In the genomic region with DNA sequence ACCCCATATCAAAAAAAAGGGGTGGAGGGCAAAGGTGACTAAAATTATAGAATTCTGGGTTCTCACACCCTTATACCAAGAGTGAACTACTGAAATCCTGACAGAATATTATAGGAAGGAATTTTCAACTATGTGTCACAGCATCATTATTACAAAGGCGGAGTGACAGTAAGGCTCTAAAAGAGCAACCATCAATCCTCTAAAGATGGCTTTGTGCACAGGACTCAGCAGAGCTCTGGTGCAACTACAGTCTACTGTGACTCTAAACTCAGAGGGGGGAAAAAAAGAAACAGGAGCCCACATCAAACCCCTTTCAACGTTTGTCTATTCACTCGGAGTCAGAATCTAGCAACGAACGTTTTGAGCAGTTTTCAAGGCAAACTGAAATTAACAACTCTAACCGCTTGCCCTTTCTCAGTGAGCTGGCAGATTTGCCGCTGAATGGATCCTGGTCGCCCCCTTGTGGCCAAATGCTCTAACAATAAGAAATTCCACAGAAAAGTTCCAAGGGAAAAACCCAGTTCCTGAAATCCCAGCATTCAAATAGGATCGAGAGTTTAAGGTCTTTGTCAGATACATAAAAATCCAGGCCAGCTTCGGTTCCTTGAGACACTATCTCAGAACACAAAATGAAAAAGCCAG, we compare ENCODE assay signal across 8 mouse cellular contexts. TPM values are rescaled to one million over a fixed set of nuclear protein-coding genes. Genes with fewer than 3 reads are reported as not detected.
A peak's percentile ranks its signal among the peaks of the same experiment; 100 is the strongest.
DNase-seq lines count a peak whose midpoint lies in the region; TF ChIP-seq lines count a peak whose summit lies in the region.

No protein-coding gene starts in this region.

- no peaks in the 10 kb centered on the region for H3K36me3 ChIP-seq in embryonic facial prominence, embryonic 10.5 days (replicated peaks)
- H3K36me3 ChIP-seq in liver, adult 2 months (ENCODE audit: control insufficient read depth, insufficient read depth, low read length) = no peaks in the 10 kb centered on the region

- H3K79me2 ChIP-seq in liver, adult 2 months (ENCODE audit: control insufficient read depth, insufficient read depth, low read length) = no peaks in the 10 kb centered on the region

- H3K4me1 ChIP-seq in embryonic facial prominence, embryonic 10.5 days = 0 out of 2 replicates have a peak, but pooled peaks cover 4% of the 10 kb centered on the region
- no peaks in the 10 kb centered on the region for H3K4me1 ChIP-seq in liver, adult 2 months (ENCODE audit: control insufficient read depth, insufficient read depth, low read length)

- peak; percentile 77 for TF ChIP-seq CTCF in liver, adult 2 months (IDR thresholded peaks at IDR 0.05; ENCODE audit: low read depth, low read length)

- DNase-seq in 3T3-L1 (ENCODE audit: low read depth, low spot score) = peak; percentile 86
- DNase-seq in adrenal gland, adult 2 months = peak; percentile 82
- DNase-seq in embryonic facial prominence, embryonic 10.5 days (ENCODE audit: low spot score) = peak; percentile 82
- peak; percentile 18 to 61 for DNase-seq in heart, adult 9 months (ENCODE audit: low spot score in 2 of 2)
- DNase-seq in kidney, postnatal 10 days = peak; percentile 88
- DNase-seq in liver, adult 2 months (ENCODE audit: extremely low read depth, low read depth, low spot score) = peak; percentile 35
- peak; percentile 84 for DNase-seq in neural tube, embryonic 10.5 days (ENCODE audit: extremely low spot score, low spot score)
- DNase-seq in testis, postnatal 10 days (ENCODE audit: low spot score) = peak; percentile 88

- H3K27ac ChIP-seq in embryonic facial prominence, embryonic 10.5 days (replicated peaks) = no peak overlapping the region
- no peak overlapping the region for H3K27ac ChIP-seq in liver, adult 2 months (replicated peaks; ENCODE audit: insufficient read depth, low read depth, low read length)

- no peaks in the 10 kb centered on the region for H3K9me3 ChIP-seq in embryonic facial prominence, embryonic 10.5 days

- TF ChIP-seq POLR2A in liver, adult 2 months (IDR thresholded peaks at IDR 0.05; ENCODE audit: extremely low read depth, insufficient read depth, low read length) = no peak

- H3K9ac ChIP-seq in liver, adult 2 months (ENCODE audit: low read depth, low read length) = no peak overlapping the region

- no peak overlapping the region for H3K4me3 ChIP-seq in embryonic facial prominence, embryonic 10.5 days
- no peak overlapping the region for H3K4me3 ChIP-seq in liver, adult 2 months (ENCODE audit: insufficient read depth, low read depth, low read length)

- WGBS in embryonic facial prominence, embryonic 10.5 days = 22% methylated on average over 10 of the region's 10 CpGs
- 10% methylated on average over 10 of the region's 10 CpGs for WGBS in liver, adult 2 months

- H3K27me3 ChIP-seq in embryonic facial prominence, embryonic 10.5 days (replicated peaks; ENCODE audit: low read depth, poor library complexity, severe bottlenecking) = no peaks in the 10 kb centered on the region
- H3K27me3 ChIP-seq in liver, adult 2 months (ENCODE audit: control insufficient read depth, insufficient read depth, low read length) = no peaks in the 10 kb centered on the region

RNA-seq across cellular contexts. Expression of gene Usp44, which starts 18.5 kb away (rescaled TPM):
- total RNA-seq in adrenal gland, adult 2 months (2021) = not detected
- polyA plus RNA-seq in adrenal gland, adult 2 months (2012; rRNA removed) = not detected in 2 replicates
- 6.6 and 7.7 TPM in 2 replicates for polyA plus RNA-seq in embryonic facial prominence, embryonic 10.5 days (2016; fragmentation: Nextera tagmentation; extraction: Ambion mirVana)
- not detected in 2 replicates for total RNA-seq in liver, adult 2 months (2014; rRNA removed)
- not detected in 2 replicates for polyA plus RNA-seq in liver, adult 2 months (2012; rRNA removed)

Comparison
In these comparisons a context has a peak if more than half of its experiments do, and no peak if none do; other contexts are left out.
1. DNase-seq: peak in every context shown above with its lines; median percentile 88 in kidney, postnatal 10 days; 88 in testis, postnatal 10 days; 86 in 3T3-L1; 84 in neural tube, embryonic 10.5 days; 82 in adrenal gland, adult 2 months; 82 in embryonic facial prominence, embryonic 10.5 days; 40 in heart, adult 9 months; 35 in liver, adult 2 months.